Mouse (Mus musculus): ENCODE data around the gene Nkiras2.
A peak's percentile ranks its signal among the peaks of the same experiment; 100 is the strongest.

Gene Nkiras2

GRCm38 (mm10) chr11:100611627-100612026 is 7.4 kb upstream of the Nkiras2 start:
- no peak for TF ChIP-seq GATA4 (IDR thresholded peaks at IDR 0.05; ENCODE audit: insufficient replicate concordance, low read length)

GRCm38 (mm10) chr11:100613241-100613640 is 5.8 kb upstream of the Nkiras2 start:
- no peak for TF ChIP-seq GATA4 (IDR thresholded peaks at IDR 0.05; ENCODE audit: insufficient replicate concordance, low read length)

- no peak for TF ChIP-seq GATA4 (IDR thresholded peaks at IDR 0.05; ENCODE audit: insufficient replicate concordance, low read length)
Observed at GRCm38 (mm10) chr11:100616332-100616731, 2.7 kb upstream of the Nkiras2 start.

- no peak for TF ChIP-seq GATA4 (IDR thresholded peaks at IDR 0.05; ENCODE audit: insufficient replicate concordance, low read length)
Observed at GRCm38 (mm10) chr11:100617480-100617879, 1.6 kb upstream of the Nkiras2 start.

- TF ChIP-seq GATA4 (IDR thresholded peaks at IDR 0.05; ENCODE audit: insufficient replicate concordance, low read length), result no peak
Observed at GRCm38 (mm10) chr11:100619485-100619975, 486 bp downstream of the Nkiras2 start.

GRCm38 (mm10) chr11:100619982-100620381 is 938 bp downstream of the Nkiras2 start, which contains the start of gene Dnajc7:
Gene Dnajc7, minus strand, starts transcription at chr11:100620168.
- no peak for TF ChIP-seq GATA4 (IDR thresholded peaks at IDR 0.05; ENCODE audit: insufficient replicate concordance, low read length)

GRCm38 (mm10) chr11:100622714-100623113 is 3.7 kb downstream of the Nkiras2 start:
- TF ChIP-seq GATA4 (IDR thresholded peaks at IDR 0.05; ENCODE audit: insufficient replicate concordance, low read length), result peak; percentile 34; the same call in 1 of the 2 replicates

- no peak; the same call in 1 of the 2 replicates for TF ChIP-seq GATA4 (IDR thresholded peaks at IDR 0.05; ENCODE audit: insufficient replicate concordance, low read length)
Observed at GRCm38 (mm10) chr11:100623867-100624266, 4.8 kb downstream of the Nkiras2 start.

- no peak for TF ChIP-seq GATA4 (IDR thresholded peaks at IDR 0.05; ENCODE audit: insufficient replicate concordance, low read length)
Observed at GRCm38 (mm10) chr11:100625754-100626700, 7.0 kb downstream of the Nkiras2 start.

GRCm38 (mm10) chr11:100626701-100627195 is 7.7 kb downstream of the Nkiras2 start:
- no peak for TF ChIP-seq GATA4 (IDR thresholded peaks at IDR 0.05; ENCODE audit: insufficient replicate concordance, low read length)

- TF ChIP-seq GATA4 (IDR thresholded peaks at IDR 0.05; ENCODE audit: insufficient replicate concordance, low read length), result no peak
Observed at GRCm38 (mm10) chr11:100628056-100628455, 9.0 kb downstream of the Nkiras2 start.

- TF ChIP-seq GATA4 (IDR thresholded peaks at IDR 0.05; ENCODE audit: insufficient replicate concordance, low read length), result no peak
Observed at GRCm38 (mm10) chr11:100628862-100629352, 9.9 kb downstream of the Nkiras2 start.

GRCm38 (mm10) chr11:100634530-100634929 is 15.5 kb downstream of the Nkiras2 start:
- no peak for TF ChIP-seq GATA4 (IDR thresholded peaks at IDR 0.05; ENCODE audit: insufficient replicate concordance, low read length)

GRCm38 (mm10) chr11:100640159-100640906 is 21.3 kb downstream of the Nkiras2 start:
- TF ChIP-seq GATA4 (IDR thresholded peaks at IDR 0.05; ENCODE audit: insufficient replicate concordance, low read length), result no peak
